Mouse (Mus musculus) midbrain, embryonic 10.5 days (tissue): Measurements from ENCODE around the gene Mpp1. TPM values are rescaled to one million over a fixed set of nuclear protein-coding genes. Genes with fewer than 3 reads are reported as not detected.

ENCODE experiments used
- DNase-seq: peaks from one replicate; pipeline ENCODE4 v3.0.0-alpha.2; 2017; ENCODE audit warnings: low spot score
- H3K27ac ChIP-seq: fragments of 300-500 bp; sonication (generic); replicated peaks from 2 replicates; pipeline ENCODE4 v1.5.1; 2016; ENCODE audit warnings: mild to moderate bottlenecking
- H3K27me3 ChIP-seq: fragments of 300-500 bp; sonication (generic); 2 replicates; pipeline ENCODE4 v1.6.1; 2016; ENCODE audit warnings: low read depth, mild to moderate bottlenecking; ENCODE audit not compliant: poor library complexity, severe bottlenecking
- H3K36me3 ChIP-seq: fragments of 300-500 bp; sonication (generic); 2 replicates; pipeline ENCODE4 v1.6.1; 2016; ENCODE audit warnings: mild to moderate bottlenecking, moderate library complexity
- H3K4me1 ChIP-seq: fragments of 300-500 bp; sonication (generic); 2 replicates; pipeline ENCODE4 v1.6.1; 2016
- H3K4me3 ChIP-seq: fragments of 300-500 bp; sonication (generic); 2 replicates; pipeline ENCODE4 v1.5.1; 2016; ENCODE audit warnings: mild to moderate bottlenecking, moderate library complexity
- H3K9me3 ChIP-seq: fragments of 300-500 bp; sonication (generic); replicated peaks from 2 replicates; pipeline ENCODE4 v1.6.1; 2016; ENCODE audit warnings: mild to moderate bottlenecking
- WGBS: fragments of 180-500 bp; shearing (Covaris S2); methylation state at CpG from one replicate; pipeline ENCODE4 v1.1.7; 2016; 5-methylcytosine and 5-hydroxymethylcytosine counted together
- polyA plus RNA-seq: library from polyadenylated mRNA; unstranded; fragments of >200 nt; fragmentation: Nextera tagmentation; extraction: Ambion mirVana; gene quantifications from 2 replicates; pipeline ENCODE4 v1.2.1, GENCODE M21; 2016

The Mpp1 gene
- polyA plus RNA-seq, 1 experiment from 2014 or later = 21.9 TPM

DNA sequence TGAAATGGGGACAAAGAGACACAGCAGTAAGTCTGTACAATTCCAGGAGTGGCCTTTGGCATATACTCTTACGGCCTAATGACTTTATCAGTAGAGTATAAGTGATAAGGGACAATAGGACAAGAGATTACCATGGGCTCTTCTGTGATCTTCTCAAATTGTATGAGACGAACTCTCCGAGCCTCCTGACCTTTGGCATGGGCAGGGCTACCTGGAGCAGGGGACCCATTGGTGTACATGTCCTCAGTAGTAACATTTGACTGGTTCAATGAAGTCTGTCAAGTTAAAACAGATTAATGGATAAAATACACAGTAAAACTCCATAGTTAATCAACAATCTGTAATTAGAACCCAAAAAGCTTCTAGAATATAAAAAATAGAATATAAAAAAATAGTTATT, 5.2 kb downstream of the Mpp1 start:
- Histone ChIP-seq H3K9me3 (no peaks in the 10 kb centered on the region), H3K4me3 (no peak overlapping the region), H3K36me3 (peaks cover 12% of the 10 kb centered on the region), H3K27ac (no peak overlapping the region), H3K4me1 (no peaks in the 10 kb centered on the region), H3K27me3 (no peaks in the 10 kb centered on the region)
- no peak for DNase-seq
- WGBS = 94% methylated on average over 3 of the region's 3 CpGs

- Histone ChIP-seq H3K4me3 (no peak overlapping the region), H3K4me1 (no peaks in the 10 kb centered on the region), H3K27me3 (no peaks in the 10 kb centered on the region), H3K9me3 (no peaks in the 10 kb centered on the region), H3K27ac (no peak overlapping the region), H3K36me3 (peaks cover 10% of the 10 kb centered on the region)
- no peak for DNase-seq
Measured at GRCm38 (mm10) chrX:75115550-75115949, 15.3 kb downstream of the Mpp1 start.

GRCm38 (mm10) chrX:75102293-75102692, 28.5 kb downstream of the Mpp1 start:
- 92% methylated on average over 6 of the region's 6 CpGs for WGBS
- H3K27ac ChIP-seq = no peak overlapping the region
- peaks cover 90% of the 10 kb centered on the region for H3K36me3 ChIP-seq
- no peaks in the 10 kb centered on the region; the same call in 1 of the 2 replicates for H3K9me3 ChIP-seq
- no peak for DNase-seq
- H3K27me3 ChIP-seq = no peaks in the 10 kb centered on the region
- H3K4me3 ChIP-seq = no peak overlapping the region
- H3K4me1 ChIP-seq = peaks cover 4% of the 10 kb centered on the region; the same call in 1 of the 2 replicates

GRCm38 (mm10) chrX:75098799-75099198, 32.0 kb downstream of the Mpp1 start:
- no peak for DNase-seq
- Histone ChIP-seq H3K27me3 (no peaks in the 10 kb centered on the region), H3K4me1 (peaks cover 6% of the 10 kb centered on the region; the same call in 1 of the 2 replicates), H3K36me3 (peaks cover 57% of the 10 kb centered on the region), H3K9me3 (no peaks in the 10 kb centered on the region), H3K4me3 (no peak overlapping the region), H3K27ac (no peak overlapping the region)
- 90% methylated on average over 8 of the region's 8 CpGs for WGBS

GRCm38 (mm10) chrX:75096163-75096770, 34.5 kb downstream of the Mpp1 start:
- H3K36me3 ChIP-seq = peaks cover 32% of the 10 kb centered on the region
- peaks cover 6% of the 10 kb centered on the region; the same call in 1 of the 2 replicates for H3K4me1 ChIP-seq
- no peak for DNase-seq
- H3K4me3 ChIP-seq = peak overlapping the region; percentile 64
- H3K27me3 ChIP-seq = no peaks in the 10 kb centered on the region
- peak overlapping the region; percentile 89 for H3K27ac ChIP-seq
- H3K9me3 ChIP-seq = no peaks in the 10 kb centered on the region
- 25% methylated on average over 23 of the region's 23 CpGs for WGBS

DNA sequence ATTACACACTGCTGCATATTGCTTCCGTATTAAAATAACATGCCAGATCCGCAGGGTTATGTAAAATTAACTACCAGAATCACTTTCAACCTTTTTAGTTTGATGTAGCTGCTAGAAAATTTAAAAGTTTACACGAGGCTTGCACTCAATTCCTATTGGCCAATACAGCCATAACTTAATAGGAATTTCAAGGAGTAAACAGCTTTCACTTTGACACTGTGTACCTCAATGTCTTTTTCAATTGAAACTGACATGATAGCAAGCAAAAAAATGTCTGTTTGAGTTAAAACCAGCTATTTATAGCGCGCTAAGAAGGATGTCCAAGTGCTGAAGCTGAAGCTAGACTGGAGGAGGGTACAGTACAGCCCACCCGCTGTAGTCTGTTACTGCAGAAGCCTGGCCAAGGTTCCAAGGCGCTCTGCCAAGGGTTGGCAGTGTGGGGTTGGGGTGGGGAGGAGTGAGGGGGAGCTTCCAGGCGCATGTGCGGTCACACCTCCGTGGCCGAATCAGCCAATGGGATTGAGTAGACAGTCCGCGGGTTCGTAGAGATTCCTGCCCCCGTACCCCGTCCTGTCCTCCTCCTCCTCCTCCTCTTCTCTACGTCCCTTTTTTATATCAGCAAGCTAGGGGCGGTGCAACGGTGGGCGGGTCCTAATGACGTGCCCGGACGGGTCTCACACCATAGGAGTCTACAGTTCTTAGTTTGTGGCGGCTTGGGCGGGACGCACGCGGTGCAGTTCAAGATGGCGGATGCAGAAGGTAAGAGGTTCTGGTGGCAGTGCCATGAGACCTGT, 35.2 kb downstream of the Mpp1 start, which contains the start of gene Dkc1:
Dkc1 (plus strand) TSS at position 486 of the 794 bp plus-strand sequence.
- peak within 1 kb of the TSS; percentile 64 for H3K4me3 ChIP-seq
- peaks cover 25% of the 10 kb centered on the region for H3K36me3 ChIP-seq
- peak; percentile 89 for DNase-seq
- H3K4me1 ChIP-seq = peaks cover 6% of the 10 kb centered on the region; the same call in 1 of the 2 replicates
- peak within 1 kb of the TSS; percentile 89 for H3K27ac ChIP-seq
- no peaks in the 10 kb centered on the region for H3K27me3 ChIP-seq
- 21% methylated on average over 24 of the region's 29 CpGs for WGBS
- H3K9me3 ChIP-seq = no peaks in the 10 kb centered on the region

- H3K4me1 ChIP-seq = 0 out of 2 replicates have a peak, but pooled peaks cover 3% of the 10 kb centered on the region
- WGBS = 33% methylated on average over 1 of the region's 1 CpGs
- no peak overlapping the region for H3K4me3 ChIP-seq
- H3K36me3 ChIP-seq = no peaks in the 10 kb centered on the region
- H3K9me3 ChIP-seq = no peaks in the 10 kb centered on the region
- no peaks in the 10 kb centered on the region for H3K27me3 ChIP-seq
- no peak overlapping the region for H3K27ac ChIP-seq
- DNase-seq = no peak
Measured at GRCm38 (mm10) chrX:75085654-75086053, 45.2 kb downstream of the Mpp1 start.

DNA sequence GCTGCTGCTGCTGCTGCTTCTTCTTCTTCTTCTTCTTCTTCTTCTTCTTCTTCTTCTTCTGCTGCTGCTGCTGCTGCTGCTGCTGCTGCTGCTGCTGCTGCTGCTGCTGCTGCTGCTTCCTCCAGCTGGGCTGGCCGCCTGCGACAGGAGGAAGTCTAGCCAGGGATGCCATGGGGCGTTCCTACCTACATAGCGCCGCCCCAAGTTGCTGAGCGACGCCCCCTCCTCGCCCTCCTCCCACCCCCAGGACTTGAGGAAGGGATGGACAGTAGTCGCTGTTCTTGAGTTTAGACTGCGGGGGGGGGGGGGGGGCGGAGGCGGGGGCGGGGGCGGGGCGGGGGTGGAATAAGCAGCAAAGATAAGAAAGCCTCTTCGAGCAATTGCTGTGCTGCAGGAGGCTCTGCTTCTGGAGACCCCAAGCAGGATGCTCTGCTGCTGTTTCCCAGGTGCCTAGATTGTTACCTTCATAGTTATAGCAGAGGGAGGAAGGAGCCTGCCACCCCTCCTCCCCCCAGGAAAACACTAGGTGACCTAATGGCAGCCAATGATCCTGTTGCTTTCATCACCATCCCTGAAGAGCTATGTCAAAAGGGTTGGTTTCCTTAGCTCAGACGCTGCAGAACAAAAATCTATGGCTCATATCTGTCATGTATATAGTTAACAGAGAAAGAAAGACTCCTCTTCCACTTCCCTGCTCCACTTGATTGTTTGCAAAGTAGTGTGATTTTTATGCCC, 45.9 kb downstream of the Mpp1 start, which contains the start of gene Gab3:
Gab3 (minus strand) TSS at position 685 of the 735 bp plus-strand sequence.
- Histone ChIP-seq H3K27ac (0 out of 2 replicates have a peak within 1 kb of the TSS, but pooled peaks have one; percentile 57), H3K9me3 (no peaks in the 10 kb centered on the region), H3K4me3 (peak within 1 kb of the TSS; percentile 58), H3K4me1 (0 out of 2 replicates have a peak, but pooled peaks cover 3% of the 10 kb centered on the region), H3K36me3 (no peaks in the 10 kb centered on the region), H3K27me3 (no peaks in the 10 kb centered on the region)
- WGBS = 11% methylated on average over 12 of the region's 17 CpGs
- peak; percentile 40 for DNase-seq

GRCm38 (mm10) chrX:75083982-75084773, 46.6 kb downstream of the Mpp1 start:
- Histone ChIP-seq H3K4me3 (peak overlapping the region; percentile 58), H3K9me3 (no peaks in the 10 kb centered on the region), H3K27ac (0 out of 2 replicates have a peak overlapping the region, but pooled peaks have one; percentile 57), H3K27me3 (no peaks in the 10 kb centered on the region), H3K4me1 (0 out of 2 replicates have a peak, but pooled peaks cover 3% of the 10 kb centered on the region), H3K36me3 (no peaks in the 10 kb centered on the region)
- DNase-seq = peak; percentile 28
- WGBS = 24% methylated on average over 26 of the region's 26 CpGs

GRCm38 (mm10) chrX:75082351-75082750, 48.5 kb downstream of the Mpp1 start:
- DNase-seq = no peak
- H3K4me1 ChIP-seq = 0 out of 2 replicates have a peak, but pooled peaks cover 3% of the 10 kb centered on the region

More at GRCm38 (mm10) chrX:75082351-75082750, 48.5 kb downstream of the Mpp1 start:
- H3K4me3 ChIP-seq = no peak overlapping the region
- H3K9me3 ChIP-seq = no peaks in the 10 kb centered on the region
- no peaks in the 10 kb centered on the region for H3K27me3 ChIP-seq
- H3K27ac ChIP-seq = no peak overlapping the region
- no peaks in the 10 kb centered on the region for H3K36me3 ChIP-seq
- WGBS = 55% methylated on average over 2 of the region's 2 CpGs
